8 mouse cellular contexts compared by ENCODE assay signal in the genomic region with DNA sequence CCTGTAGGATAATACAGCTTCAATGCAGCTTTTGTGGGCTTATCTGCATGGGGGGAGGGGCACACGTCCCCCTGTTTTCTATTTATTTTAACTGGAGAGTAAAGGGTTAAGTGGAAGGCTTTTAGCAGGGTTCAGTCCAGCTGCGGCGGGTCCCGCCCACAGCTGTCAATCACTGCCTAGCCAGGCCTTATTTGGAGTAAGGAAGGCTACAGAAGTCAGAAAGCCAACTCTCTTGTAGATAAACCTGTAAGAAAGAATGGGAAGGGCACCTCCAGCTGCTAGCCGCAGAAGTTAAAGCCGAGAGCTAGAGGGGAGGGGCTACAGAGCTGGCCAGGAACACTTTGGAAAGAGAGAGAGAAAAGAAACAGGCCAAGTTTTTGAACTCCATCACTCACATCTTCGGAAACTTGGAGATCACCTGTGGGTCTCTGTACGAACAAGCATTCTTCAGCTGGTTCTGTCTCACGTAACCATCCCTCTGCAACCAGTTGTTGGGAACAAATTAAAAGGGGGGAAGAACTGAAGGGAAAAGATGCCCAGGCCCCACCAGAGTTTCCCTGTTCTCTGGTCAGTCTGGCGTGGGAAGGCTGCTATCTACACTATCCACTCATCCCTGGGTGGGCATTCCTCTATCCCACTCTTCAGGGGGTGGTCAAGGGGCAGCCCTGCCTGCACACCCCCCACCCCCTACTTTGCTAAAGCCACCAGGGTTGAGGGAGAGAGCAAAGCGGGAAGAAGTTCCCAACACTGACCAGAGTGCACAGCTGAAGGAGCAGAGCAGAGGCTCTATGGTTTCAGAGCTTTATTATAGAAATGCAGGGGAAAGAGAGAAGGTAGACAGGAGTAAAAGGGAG.
DNase-seq lines count a peak whose midpoint lies in the region; ATAC-seq and TF ChIP-seq lines count a peak whose summit lies in the region.

No protein-coding gene starts in this region.

- peak overlapping the region; percentile 23 for H3K4me2 ChIP-seq in intestine, embryonic 14.5 days (ENCODE audit: low read length)
- no peak overlapping the region for H3K4me2 ChIP-seq in intestine, postnatal 0 days (replicated peaks; ENCODE audit: low read depth)
- peak overlapping the region; percentile 37 for H3K4me2 ChIP-seq in embryonic facial prominence, embryonic 14.5 days (ENCODE audit: low read depth, low read length)
- no peak overlapping the region for H3K4me2 ChIP-seq in neural tube, embryonic 11.5 days (ENCODE audit: low read depth)

- 3% methylated on average over 11 of the region's 11 CpGs for WGBS in intestine, embryonic 14.5 days
- WGBS in intestine, postnatal 0 days: 9% methylated on average over 11 of the region's 11 CpGs
- WGBS in embryonic facial prominence, embryonic 14.5 days: 10% methylated on average over 11 of the region's 11 CpGs
- WGBS in limb, embryonic 10.5 days: 4% methylated on average over 11 of the region's 11 CpGs
- WGBS in neural tube, embryonic 11.5 days: 6% methylated on average over 11 of the region's 11 CpGs

- TF ChIP-seq CTCF in intestine, postnatal 0 days (IDR thresholded peaks at IDR 0.05; ENCODE audit: low read depth): no peak

- H3K27me3 ChIP-seq in intestine, embryonic 14.5 days (replicated peaks; ENCODE audit: control insufficient read depth, insufficient read depth, low read length): no peaks in the 10 kb centered on the region
- H3K27me3 ChIP-seq in intestine, postnatal 0 days (replicated peaks; ENCODE audit: control insufficient read depth, insufficient read depth, low read length): no peaks in the 10 kb centered on the region
- no peaks in the 10 kb centered on the region for H3K27me3 ChIP-seq in embryonic facial prominence, embryonic 14.5 days (replicated peaks; ENCODE audit: control insufficient read depth, insufficient read depth, low read length)
- no peaks in the 10 kb centered on the region for H3K27me3 ChIP-seq in limb, embryonic 10.5 days (ENCODE audit: low read depth, poor library complexity, severe bottlenecking)
- H3K27me3 ChIP-seq in neural tube, embryonic 11.5 days (ENCODE audit: control insufficient read depth, insufficient read depth, low read length): no peaks in the 10 kb centered on the region

- H3K4me3 ChIP-seq in intestine, embryonic 14.5 days (ENCODE audit: low read depth, low read length): no peak overlapping the region
- no peak overlapping the region for H3K4me3 ChIP-seq in intestine, postnatal 0 days (ENCODE audit: low read depth, low read length)
- no peak overlapping the region for H3K4me3 ChIP-seq in embryonic facial prominence, embryonic 14.5 days (ENCODE audit: low read depth, low read length)
- H3K4me3 ChIP-seq in limb, embryonic 10.5 days: peak overlapping the region; percentile 19; the same call in 1 of the 2 replicates
- H3K4me3 ChIP-seq in neural tube, embryonic 11.5 days (ENCODE audit: low read depth, low read length): no peak overlapping the region

- H3K27ac ChIP-seq in intestine, embryonic 14.5 days (ENCODE audit: low read depth): no peak overlapping the region
- H3K27ac ChIP-seq in intestine, postnatal 0 days (ENCODE audit: low read depth, low read length): no peak overlapping the region
- no peak overlapping the region for H3K27ac ChIP-seq in embryonic facial prominence, embryonic 14.5 days (replicated peaks; ENCODE audit: low read depth, low read length)
- H3K27ac ChIP-seq in limb, embryonic 10.5 days: peak overlapping the region; percentile 85
- H3K27ac ChIP-seq in neural tube, embryonic 11.5 days (ENCODE audit: low read depth, low read length): no peak overlapping the region

- no peaks in the 10 kb centered on the region for H3K36me3 ChIP-seq in intestine, embryonic 14.5 days (ENCODE audit: control insufficient read depth, insufficient read depth, low read length)
- no peaks in the 10 kb centered on the region for H3K36me3 ChIP-seq in intestine, postnatal 0 days (ENCODE audit: control insufficient read depth, insufficient read depth)
- H3K36me3 ChIP-seq in embryonic facial prominence, embryonic 14.5 days (ENCODE audit: control insufficient read depth, insufficient read depth, low read length): no peaks in the 10 kb centered on the region
- no peaks in the 10 kb centered on the region for H3K36me3 ChIP-seq in limb, embryonic 10.5 days
- H3K36me3 ChIP-seq in neural tube, embryonic 11.5 days (ENCODE audit: control insufficient read depth, insufficient read depth, low read length): no peaks in the 10 kb centered on the region

- DNase-seq in intestine, embryonic 14.5 days (ENCODE audit: low spot score): peak; percentile 64
- DNase-seq in embryonic facial prominence, embryonic 14.5 days (ENCODE audit: low spot score): peak; percentile 41
- peak; percentile 75 for DNase-seq in limb, embryonic 10.5 days (ENCODE audit: low spot score)
- peak; percentile 66 for DNase-seq in neural tube, embryonic 11.5 days (ENCODE audit: low spot score)
- DNase-seq in frontal cortex, adult 2 months (ENCODE audit: extremely low spot score in 1 of 2, low spot score in 1 of 2): no peak
- DNase-seq in spleen, postnatal 36 days (ENCODE audit: low spot score in 2 of 2): no peak

- peak; percentile 95 for ATAC-seq in intestine, embryonic 14.5 days (replicated peaks; ENCODE audit: low FRiP score, low TSS enrichment, low read depth)
- ATAC-seq in intestine, postnatal 0 days: no peak; the same call in 1 of the 2 replicates
- ATAC-seq in embryonic facial prominence, embryonic 14.5 days (ENCODE audit: low read depth): peak; percentile 57; the same call in 1 of the 2 replicates
- peak; percentile 57; the same call in 1 of the 2 replicates for ATAC-seq in neural tube, embryonic 11.5 days (ENCODE audit: insufficient read depth, low FRiP score, low TSS enrichment)
- ATAC-seq in cerebellum, adult (ENCODE audit: insufficient number of reproducible peaks, low FRiP score, low TSS enrichment): no peak

- H3K4me1 ChIP-seq in intestine, embryonic 14.5 days (replicated peaks; ENCODE audit: control insufficient read depth, insufficient read depth, low read length): 0 out of 2 replicates have a peak, but pooled peaks cover 3% of the 10 kb centered on the region
- H3K4me1 ChIP-seq in intestine, postnatal 0 days (replicated peaks; ENCODE audit: control insufficient read depth, insufficient read depth, low read length): no peaks in the 10 kb centered on the region
- peaks cover 5% of the 10 kb centered on the region for H3K4me1 ChIP-seq in embryonic facial prominence, embryonic 14.5 days (ENCODE audit: control insufficient read depth, insufficient read depth, low read length)
- peaks cover 32% of the 10 kb centered on the region for H3K4me1 ChIP-seq in limb, embryonic 10.5 days
- H3K4me1 ChIP-seq in neural tube, embryonic 11.5 days (ENCODE audit: control insufficient read depth, insufficient read depth, low read length): peaks cover 4% of the 10 kb centered on the region; the same call in 1 of the 2 replicates

- H3K9ac ChIP-seq in intestine, embryonic 14.5 days (ENCODE audit: low read length): no peak overlapping the region
- H3K9ac ChIP-seq in intestine, postnatal 0 days (ENCODE audit: low read depth, low read length): no peak overlapping the region
- H3K9ac ChIP-seq in embryonic facial prominence, embryonic 14.5 days (ENCODE audit: low read depth, low read length): no peak overlapping the region
- H3K9ac ChIP-seq in neural tube, embryonic 11.5 days (ENCODE audit: low read length): no peak overlapping the region

- no peaks in the 10 kb centered on the region for H3K9me3 ChIP-seq in intestine, embryonic 14.5 days (ENCODE audit: control insufficient read depth, low read length)
- H3K9me3 ChIP-seq in intestine, postnatal 0 days (ENCODE audit: control insufficient read depth): no peaks in the 10 kb centered on the region
- no peaks in the 10 kb centered on the region for H3K9me3 ChIP-seq in embryonic facial prominence, embryonic 14.5 days (ENCODE audit: control insufficient read depth, low read length)
- no peaks in the 10 kb centered on the region for H3K9me3 ChIP-seq in limb, embryonic 10.5 days (replicated peaks)
- no peaks in the 10 kb centered on the region for H3K9me3 ChIP-seq in neural tube, embryonic 11.5 days (ENCODE audit: control insufficient read depth, low read length)

Comparison
In these comparisons a context has a peak if more than half of its experiments do, and no peak if none do; other contexts are left out.
1. ATAC-seq: peak in intestine, embryonic 14.5 days (single experiment), embryonic facial prominence, embryonic 14.5 days (single experiment) and neural tube, embryonic 11.5 days (single experiment); none in intestine, postnatal 0 days (single experiment) and cerebellum, adult (single experiment).
2. H3K4me2 ChIP-seq: peak in intestine, embryonic 14.5 days (single experiment) and embryonic facial prominence, embryonic 14.5 days (single experiment); none in intestine, postnatal 0 days (single experiment) and neural tube, embryonic 11.5 days (single experiment).
3. DNase-seq: peak in intestine, embryonic 14.5 days (single experiment), embryonic facial prominence, embryonic 14.5 days (single experiment), limb, embryonic 10.5 days (single experiment) and neural tube, embryonic 11.5 days (single experiment); none in frontal cortex, adult 2 months (0 of 2) and spleen, postnatal 36 days (0 of 2).